Mouse (Mus musculus) G1E-ER4 (cell line): ENCODE data around the gene Pds5b. TPM values are rescaled to one million over a fixed set of nuclear protein-coding genes. Genes with fewer than 3 reads are reported as not detected.

ENCODE experiments used
- GATA1 ChIP-seq: IDR thresholded peaks from one replicate; pipeline ENCODE4 v1.8.0; 2012; ENCODE audit warnings: low read length, inconsistent platforms
- polyA plus RNA-seq: library from polyadenylated mRNA; stranded (reverse); fragments of >175 nt; gene quantifications from 2 replicates; pipeline ENCODE4 v1.2.3, GENCODE M21; 2012

Pds5b gene
- polyA plus RNA-seq, 1 experiment = 2.4 TPM

DNA sequence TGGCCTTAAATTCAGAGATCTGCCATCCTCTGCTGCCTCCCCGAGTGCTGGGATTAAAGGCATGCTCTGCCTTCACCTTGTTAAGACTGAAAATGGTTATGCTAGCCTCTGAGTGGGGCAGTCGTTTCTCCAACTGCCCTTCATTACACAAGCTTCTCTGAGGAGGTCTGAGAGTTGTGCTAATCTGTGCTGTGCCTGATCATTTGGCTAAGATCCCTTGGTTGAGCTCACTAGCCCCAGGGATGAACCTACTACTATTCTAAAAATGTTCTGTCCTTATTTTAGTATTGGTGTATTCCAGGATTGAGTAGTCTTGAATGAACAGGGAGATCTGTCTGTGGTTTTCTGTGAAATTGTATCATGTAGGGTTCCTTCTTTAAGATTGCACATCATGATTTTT lies 144.5 kb downstream of the Pds5b start:
- no peak for TF ChIP-seq GATA1

DNA sequence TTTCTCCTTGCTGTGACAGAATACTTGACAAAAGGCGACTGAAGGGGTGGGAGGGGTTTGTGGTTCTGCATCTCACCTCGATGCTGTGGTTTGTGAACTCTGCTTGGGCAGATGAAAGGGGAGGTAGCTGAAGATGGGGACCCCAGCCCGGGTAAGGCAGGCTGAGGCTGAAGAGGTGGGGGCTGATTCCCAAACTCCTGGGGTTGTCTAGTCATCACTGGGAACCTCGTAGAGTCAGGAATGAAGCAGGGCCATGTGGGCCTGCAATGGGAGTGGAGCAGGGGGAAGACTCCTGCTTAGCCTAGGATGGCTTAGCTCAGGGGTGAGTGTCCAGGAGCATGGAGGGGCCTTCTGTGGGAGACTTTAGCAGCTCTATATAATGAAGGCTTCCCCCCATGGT lies 145.3 kb downstream of the Pds5b start:
- TF ChIP-seq GATA1 = no peak

DNA sequence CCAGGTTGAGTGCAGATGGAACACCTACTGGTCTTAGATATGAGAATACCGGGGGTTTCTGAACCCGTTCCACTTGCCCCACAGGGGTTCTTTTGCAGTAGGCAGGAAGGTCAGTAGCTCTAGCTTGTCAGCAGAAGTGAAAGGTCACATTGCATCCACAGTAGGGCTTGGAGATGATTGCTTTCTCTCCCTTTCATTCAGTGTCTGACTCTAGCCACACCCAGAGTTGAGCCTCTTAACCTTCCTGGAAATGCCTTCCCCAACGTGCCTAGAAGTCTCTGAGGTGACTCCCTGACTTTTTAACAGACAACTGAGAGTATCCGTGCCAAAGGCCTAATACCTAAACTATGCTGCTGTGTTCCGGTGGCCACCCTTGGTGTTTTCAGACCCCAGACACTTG lies 146.0 kb downstream of the Pds5b start:
- no peak for TF ChIP-seq GATA1

DNA sequence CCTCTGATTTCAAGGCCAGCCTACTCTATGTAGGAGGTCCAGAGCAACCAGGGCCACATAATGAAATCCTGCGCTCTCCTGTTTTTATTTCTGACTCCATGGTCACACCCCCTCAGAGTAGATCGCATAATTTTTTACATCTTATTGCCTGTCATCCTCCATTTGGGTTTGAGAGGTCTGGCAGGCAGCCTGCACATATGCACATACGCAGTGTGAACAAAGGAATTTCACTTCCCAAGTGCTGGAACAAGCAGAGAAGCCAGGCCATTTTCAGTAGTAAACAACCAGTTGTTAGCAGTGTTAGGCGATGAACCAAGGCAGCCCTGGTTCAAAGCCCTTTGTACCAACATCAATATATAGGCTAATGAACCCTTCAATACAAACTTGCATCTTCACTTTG lies 147.6 kb downstream of the Pds5b start:
- TF ChIP-seq GATA1 = no peak

DNA sequence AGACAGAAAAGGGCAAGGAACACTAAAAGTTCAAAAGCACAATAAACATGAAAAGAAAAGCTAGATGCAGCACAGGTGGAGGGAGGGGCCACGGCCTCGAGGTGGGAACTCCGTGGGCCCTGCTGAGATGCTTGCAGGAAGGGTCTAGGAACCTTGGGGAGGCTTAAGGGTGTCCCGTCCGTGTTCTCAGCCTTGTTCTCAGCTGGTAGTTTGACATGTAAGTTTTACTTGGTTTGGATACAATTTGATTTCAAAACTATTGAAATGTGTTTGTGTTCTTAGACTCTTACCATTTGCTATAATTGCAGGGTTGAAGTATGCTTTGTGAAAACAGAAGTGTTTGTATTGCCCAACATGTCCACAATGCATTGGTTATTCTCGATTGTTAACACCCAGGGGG lies 149.2 kb downstream of the Pds5b start:
- no peak for TF ChIP-seq GATA1

DNA sequence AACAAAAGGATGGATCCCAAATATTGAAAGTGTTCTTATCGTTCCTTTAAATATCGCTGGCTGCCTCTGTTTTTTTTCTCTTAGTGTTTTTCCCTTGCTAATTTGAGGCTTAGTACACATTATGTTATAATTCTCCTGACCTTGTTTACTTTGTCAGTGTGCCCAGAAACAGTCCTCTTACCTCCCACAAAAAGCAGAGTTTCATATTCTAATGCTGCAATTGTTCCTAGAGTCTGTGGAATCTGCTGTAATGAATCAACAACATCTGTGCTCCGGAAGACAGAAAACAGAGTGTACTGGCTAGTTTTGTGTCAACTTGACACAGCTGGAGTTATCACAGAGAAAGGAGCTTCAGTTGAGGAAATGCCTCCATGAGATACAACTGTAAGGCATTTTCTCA lies 149.8 kb downstream of the Pds5b start:
- no peak for TF ChIP-seq GATA1

DNA sequence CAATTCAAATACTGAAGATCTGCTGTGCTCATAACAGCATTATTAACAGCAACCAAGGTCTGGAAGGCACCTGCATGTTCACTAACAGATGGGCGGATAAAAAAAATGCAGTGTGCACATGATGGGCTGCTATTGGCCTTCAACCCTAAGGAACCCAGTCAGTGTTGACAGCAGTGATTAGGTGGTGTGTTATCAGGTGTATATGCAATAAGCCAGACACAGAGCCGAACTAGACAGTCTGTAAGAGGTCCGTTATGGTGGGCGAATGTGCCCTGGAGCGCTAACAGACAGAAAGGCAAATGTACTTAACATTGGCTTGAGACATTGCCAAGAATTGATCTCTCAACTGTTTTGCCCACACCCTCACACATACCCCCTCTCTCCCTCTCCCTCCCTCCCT lies 156.0 kb downstream of the Pds5b start:
- no peak for TF ChIP-seq GATA1

DNA sequence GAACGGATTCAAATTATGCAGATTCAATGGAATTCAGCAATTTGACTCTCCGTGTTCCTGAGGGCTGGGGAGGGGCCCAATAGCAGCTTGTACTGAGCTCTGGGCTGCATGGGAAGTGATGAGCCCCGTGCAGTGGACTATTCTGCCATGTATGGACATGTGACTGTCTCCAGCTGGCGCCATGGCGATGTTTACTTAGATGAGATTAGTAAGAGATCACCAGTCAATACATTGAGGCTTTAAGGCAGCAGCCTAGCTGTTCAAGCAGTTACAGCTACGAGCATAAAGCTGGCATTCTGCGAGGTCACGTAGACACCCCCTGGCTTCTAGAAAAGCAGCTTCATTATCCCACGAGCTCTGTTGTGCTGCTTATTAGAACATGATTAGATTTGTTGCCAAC lies 157.2 kb downstream of the Pds5b start:
- TF ChIP-seq GATA1 = no peak

DNA sequence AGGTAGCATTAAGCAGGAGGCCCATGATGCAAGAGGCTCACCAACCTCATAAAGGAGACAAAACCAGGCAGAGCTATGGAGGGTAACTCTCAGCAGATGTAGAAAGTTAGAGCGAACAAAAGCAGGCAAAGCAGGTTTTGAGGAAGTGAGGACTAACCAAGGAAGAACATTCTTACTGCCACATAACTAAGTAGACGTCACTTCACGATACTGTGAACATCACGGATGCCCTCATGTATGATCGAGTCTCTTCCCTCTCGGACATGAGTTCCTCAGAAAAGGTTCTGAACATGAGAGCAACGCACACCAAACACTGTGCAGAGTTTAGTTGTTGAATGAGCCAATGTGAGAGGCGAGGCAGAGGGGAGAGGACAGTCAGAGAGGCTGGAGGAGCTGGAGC lies 163.2 kb downstream of the Pds5b start:
- TF ChIP-seq GATA1 = no peak

DNA sequence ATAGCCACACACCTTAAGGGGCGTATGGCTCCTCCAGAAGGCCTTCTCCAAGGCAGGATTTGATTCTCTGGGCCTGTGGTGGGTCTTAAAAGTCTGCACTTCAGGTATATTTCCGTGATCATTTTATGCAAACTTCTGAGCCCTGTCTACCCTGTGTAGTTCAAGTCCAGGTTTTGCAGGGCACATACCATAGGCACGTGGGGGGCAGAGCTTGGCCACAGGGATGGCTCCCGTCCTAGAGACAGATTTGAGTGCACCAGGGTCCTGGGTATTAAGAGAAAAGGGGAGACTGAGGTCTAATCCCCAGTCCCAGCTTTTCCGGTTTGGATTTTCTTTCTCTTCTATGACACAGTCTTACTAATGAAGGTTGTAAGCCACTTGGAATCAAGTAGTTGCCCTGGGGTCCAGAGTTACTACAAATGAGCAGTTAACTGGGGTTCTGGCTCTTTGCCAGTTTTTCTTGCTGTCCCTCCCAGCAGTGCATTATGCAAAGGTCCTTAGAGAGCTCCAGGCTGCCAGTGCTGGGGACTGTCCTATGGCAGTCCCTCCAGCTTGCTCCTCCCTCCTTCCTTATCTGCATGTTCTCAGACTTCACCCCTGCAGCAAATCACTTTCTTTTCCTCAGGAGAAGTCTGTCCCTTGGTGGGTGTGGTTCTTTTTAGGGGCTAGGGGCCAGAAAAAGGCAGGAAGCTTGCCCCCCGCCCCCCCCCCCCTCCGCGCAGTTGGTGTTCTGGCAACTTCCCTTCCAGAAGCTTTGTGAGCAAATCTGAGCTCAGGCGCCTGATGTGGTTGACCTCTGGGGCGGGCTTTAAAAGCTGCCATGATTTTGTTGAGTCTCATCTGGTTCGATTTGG lies 166.4 kb downstream of the Pds5b start:
- no peak for TF ChIP-seq GATA1

DNA sequence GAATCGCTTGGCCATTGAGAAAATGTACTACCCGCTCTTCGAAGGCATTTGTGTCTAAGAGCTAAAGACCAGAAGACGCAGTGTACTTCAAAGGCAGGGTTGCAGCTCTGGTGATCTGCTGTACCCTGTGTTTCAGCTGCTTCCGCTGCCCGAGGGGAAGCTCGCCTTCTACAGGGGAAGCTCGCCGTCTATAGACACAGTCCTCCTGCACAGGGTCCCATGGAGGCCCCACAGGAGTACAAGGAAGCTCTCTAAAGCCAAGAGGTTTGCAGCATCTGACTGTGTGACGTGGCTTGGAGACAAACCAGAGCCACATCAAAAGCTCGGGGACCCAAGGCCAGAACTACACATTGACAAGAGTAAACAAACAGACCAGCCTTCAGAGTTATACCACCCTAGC lies 167.1 kb downstream of the Pds5b start:
- no peak for TF ChIP-seq GATA1

DNA sequence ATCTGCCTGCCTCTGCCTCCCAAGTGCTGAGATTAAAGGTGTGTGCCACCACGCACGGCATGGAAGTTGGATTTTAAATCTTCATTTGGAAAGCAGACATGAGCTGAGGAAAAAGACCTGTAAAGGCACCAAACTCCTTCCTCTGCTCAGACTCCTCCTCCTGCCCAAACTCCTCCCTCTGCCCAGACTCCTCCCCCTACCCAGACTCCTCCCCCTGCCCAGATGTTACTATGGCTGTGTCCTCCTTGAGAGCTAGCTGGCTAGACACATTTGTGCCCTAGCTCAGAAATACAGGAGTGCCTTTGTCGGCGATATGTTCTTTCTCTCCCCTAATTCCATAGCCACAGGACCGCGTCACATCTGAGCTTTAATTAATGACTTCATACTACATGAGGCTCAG lies 172.4 kb downstream of the Pds5b start:
- no peak for TF ChIP-seq GATA1

DNA sequence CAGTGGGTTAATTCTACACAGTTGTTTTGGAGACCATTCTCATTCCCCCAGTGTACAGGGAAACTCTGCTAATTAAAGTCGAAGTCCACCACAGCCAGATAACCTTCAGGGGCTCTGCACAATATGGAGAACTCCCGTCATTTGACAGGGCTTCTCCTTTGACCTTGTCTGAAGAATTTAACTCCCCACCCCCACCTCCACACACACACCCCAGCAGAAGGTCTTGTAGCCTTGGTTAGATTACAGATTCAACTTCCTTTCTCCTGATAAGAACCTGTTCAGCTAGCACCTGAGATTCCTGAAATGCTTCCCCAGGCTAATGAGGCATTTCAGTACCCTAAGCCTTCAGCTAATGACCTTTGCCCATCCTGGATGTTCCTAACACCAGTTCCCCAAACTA lies 177.3 kb downstream of the Pds5b start:
- TF ChIP-seq GATA1 = no peak

DNA sequence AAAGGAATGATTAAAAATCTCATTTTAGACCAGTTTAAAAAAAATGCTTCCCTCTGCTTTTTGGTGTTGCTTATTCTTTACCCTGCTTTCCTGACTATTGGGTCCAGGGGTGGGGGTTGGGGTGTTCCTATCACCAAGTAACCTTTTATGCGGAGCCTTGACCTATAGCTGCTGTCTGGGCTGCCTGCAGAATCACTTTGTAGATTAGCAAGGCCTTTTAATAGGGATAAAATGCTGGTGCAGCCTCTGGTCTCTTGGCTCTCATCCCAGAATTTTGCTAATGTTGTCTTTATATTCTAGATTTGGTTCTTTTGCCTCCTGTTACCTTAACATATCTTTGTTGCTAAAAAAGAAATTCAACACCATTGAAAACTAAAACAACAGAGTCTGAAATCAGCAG lies 181.0 kb downstream of the Pds5b start:
- TF ChIP-seq GATA1 = no peak

DNA sequence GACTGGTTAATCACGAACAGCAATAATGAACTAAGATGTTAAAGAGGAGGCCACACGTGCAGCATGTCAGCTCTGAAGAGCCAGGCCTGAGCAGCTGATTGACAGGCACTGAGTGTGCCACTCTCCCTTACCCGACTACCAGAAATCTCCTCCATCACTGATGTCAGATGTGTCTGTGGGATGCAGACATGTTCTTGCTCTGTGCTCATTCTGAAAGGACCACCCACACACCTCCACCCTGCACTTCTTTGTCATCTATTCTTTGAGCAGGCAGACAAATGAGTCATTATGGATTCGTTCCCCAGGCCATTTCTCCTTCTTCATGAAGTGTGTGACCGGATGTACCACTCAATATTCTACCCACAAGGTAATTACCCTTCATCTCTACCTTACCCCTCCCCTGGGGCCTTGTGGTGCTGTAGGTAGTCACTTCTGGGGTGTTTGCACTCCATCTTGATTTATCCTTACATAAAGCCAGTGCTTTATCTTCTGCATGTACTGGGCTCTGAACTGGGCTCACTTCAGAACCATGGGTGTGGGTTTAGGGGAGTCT lies 186.2 kb downstream of the Pds5b start:
- TF ChIP-seq GATA1 = no peak

Other genes starting within 250 kb of the Pds5b start
- gene Zar1l, start 155.6 kb upstream of the Pds5b start, polyA plus RNA-seq = not detected in 2 replicates
- 8.6 and 10.0 TPM in 2 replicates for gene Brca2, start 151.1 kb upstream of the Pds5b start, polyA plus RNA-seq
- gene N4bp2l1, start 76.6 kb upstream of the Pds5b start, polyA plus RNA-seq = 0.30 and 0.31 TPM in 2 replicates
- 35.4 and 52.6 TPM in 2 replicates for gene N4bp2l2, start 7.6 kb upstream of the Pds5b start, polyA plus RNA-seq